Mouse (Mus musculus): Measurements from ENCODE around the gene Arhgef19. TPM values are rescaled to one million over a fixed set of nuclear protein-coding genes. Genes with fewer than 3 reads are reported as not detected.

Arhgef19 gene
- polyA plus RNA-seq, 1 experiment from 2014 or later, result 6.6 TPM

GRCm38 (mm10) chr4:141246089-141246997 lies 7.0 kb downstream of the Arhgef19 start:
- Histone ChIP-seq H3K36me3 (ENCODE audit: control insufficient read depth, insufficient read depth, low read length) (no peaks in the 10 kb centered on the region), H3K4me2 (replicated peaks; ENCODE audit: low read depth) (peak overlapping the region; percentile 65), H3K9me3 (ENCODE audit: control insufficient read depth, low read length) (no peaks in the 10 kb centered on the region), H3K4me3 (ENCODE audit: low read depth, low read length) (0 out of 2 replicates have a peak overlapping the region, but pooled peaks have one; percentile 2), H3K9ac (ENCODE audit: low read length) (peak overlapping the region; percentile 48; the same call in 1 of the 2 replicates), H3K4me1 (replicated peaks; ENCODE audit: control insufficient read depth, insufficient read depth) (peaks cover 22% of the 10 kb centered on the region), H3K27ac (replicated peaks) (0 out of 2 replicates have a peak overlapping the region, but pooled peaks have one; percentile 35), H3K27me3 (ENCODE audit: control insufficient read depth, insufficient read depth, low read length) (no peaks in the 10 kb centered on the region)
- peak; percentile 66 for DNase-seq (ENCODE audit: low spot score)
- TF ChIP-seq EP300 (optimal IDR thresholded peaks at IDR 0.05) (no peak), CTCF (IDR thresholded peaks at IDR 0.05; ENCODE audit: low read depth) (no peak)
- WGBS, result 37% methylated on average over 24 of the region's 24 CpGs
- ATAC-seq (ENCODE audit: low FRiP score, low TSS enrichment), result no peak

DNA sequence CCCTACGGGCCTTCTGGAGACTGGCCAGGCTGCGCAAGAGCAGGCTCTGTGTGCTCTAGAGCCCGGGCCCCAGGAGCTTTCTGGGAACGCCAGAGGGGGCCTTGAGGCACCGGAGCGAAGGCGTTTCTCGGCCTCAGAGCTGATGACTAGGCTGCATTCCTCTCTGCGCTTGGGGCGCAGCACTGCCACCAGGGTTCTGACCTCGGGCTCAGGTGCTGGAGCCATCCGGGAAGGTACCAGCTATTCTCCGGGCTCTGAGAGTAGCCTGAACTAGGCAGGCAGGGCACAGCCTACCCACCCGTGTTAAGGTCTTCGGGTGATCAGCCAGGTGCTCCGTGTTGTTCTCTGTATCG lies 7.7 kb downstream of the Arhgef19 start:
- peak overlapping the region; percentile 48; the same call in 1 of the 2 replicates for H3K9ac ChIP-seq (ENCODE audit: low read length)
- peak overlapping the region; percentile 40; the same call in 1 of the 2 replicates for H3K4me3 ChIP-seq (ENCODE audit: low read depth, low read length)
- H3K4me2 ChIP-seq (replicated peaks; ENCODE audit: low read depth), result peak overlapping the region; percentile 65
- ATAC-seq (ENCODE audit: low FRiP score, low TSS enrichment) (no peak), DNase-seq (ENCODE audit: low spot score) (peak; percentile 30)
- 0 out of 2 replicates have a peak overlapping the region, but pooled peaks have one; percentile 35 for H3K27ac ChIP-seq (replicated peaks)
- H3K4me1 ChIP-seq (replicated peaks; ENCODE audit: control insufficient read depth, insufficient read depth), result peaks cover 22% of the 10 kb centered on the region
- no peaks in the 10 kb centered on the region for H3K36me3 ChIP-seq (ENCODE audit: control insufficient read depth, insufficient read depth, low read length)
- WGBS, result 19% methylated on average over 17 of the region's 17 CpGs
- TF ChIP-seq CTCF (IDR thresholded peaks at IDR 0.05; ENCODE audit: low read depth) (0 out of 2 replicates have a peak, but pooled peaks have one; percentile 2), EP300 (optimal IDR thresholded peaks at IDR 0.05) (no peak)
- no peaks in the 10 kb centered on the region for H3K27me3 ChIP-seq (ENCODE audit: control insufficient read depth, insufficient read depth, low read length)
- no peaks in the 10 kb centered on the region for H3K9me3 ChIP-seq (ENCODE audit: control insufficient read depth, low read length)

- Histone ChIP-seq H3K27me3 (ENCODE audit: control insufficient read depth, insufficient read depth, low read length) (no peaks in the 10 kb centered on the region), H3K4me1 (replicated peaks; ENCODE audit: control insufficient read depth, insufficient read depth) (peaks cover 19% of the 10 kb centered on the region), H3K9ac (ENCODE audit: low read length) (peak overlapping the region; percentile 48), H3K27ac (replicated peaks) (0 out of 2 replicates have a peak overlapping the region, but pooled peaks have one; percentile 8), H3K4me3 (ENCODE audit: low read depth, low read length) (peak overlapping the region; percentile 40), H3K36me3 (ENCODE audit: control insufficient read depth, insufficient read depth, low read length) (no peaks in the 10 kb centered on the region), H3K9me3 (ENCODE audit: control insufficient read depth, low read length) (no peaks in the 10 kb centered on the region), H3K4me2 (replicated peaks; ENCODE audit: low read depth) (peak overlapping the region; percentile 65)
- TF ChIP-seq CTCF (IDR thresholded peaks at IDR 0.05; ENCODE audit: low read depth) (no peak), EP300 (optimal IDR thresholded peaks at IDR 0.05) (no peak)
- DNase-seq (ENCODE audit: low spot score) (peak; percentile 81), ATAC-seq (ENCODE audit: low FRiP score, low TSS enrichment) (peak; percentile 53)
- 2% methylated on average over 57 of the region's 60 CpGs for WGBS
Measured at GRCm38 (mm10) chr4:141247776-141248613, 8.7 kb downstream of the Arhgef19 start.

DNA sequence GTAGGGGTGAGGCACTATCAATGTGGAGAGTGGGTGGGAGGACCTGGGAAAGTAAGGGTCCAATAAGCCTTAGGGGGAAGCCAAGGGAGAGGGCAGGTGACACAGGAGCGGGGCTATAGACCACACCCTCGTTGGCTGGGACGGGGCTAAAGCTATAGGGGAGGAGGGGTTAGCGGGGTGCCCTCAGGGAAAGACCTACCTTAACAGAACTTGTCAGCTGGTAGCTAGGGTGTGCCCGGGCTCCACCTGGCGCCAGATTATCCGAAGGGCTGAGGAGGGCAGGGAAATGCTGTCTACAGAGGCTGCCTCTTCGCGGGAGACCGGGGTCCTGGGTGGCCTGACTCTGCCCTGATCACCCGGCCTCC lies 9.3 kb downstream of the Arhgef19 start:
- ATAC-seq (ENCODE audit: low FRiP score, low TSS enrichment) (peak; percentile 51), DNase-seq (ENCODE audit: low spot score) (peak; percentile 73)
- no peaks in the 10 kb centered on the region for H3K36me3 ChIP-seq (ENCODE audit: control insufficient read depth, insufficient read depth, low read length)
- no peaks in the 10 kb centered on the region for H3K27me3 ChIP-seq (ENCODE audit: control insufficient read depth, insufficient read depth, low read length)
- peaks cover 19% of the 10 kb centered on the region for H3K4me1 ChIP-seq (replicated peaks; ENCODE audit: control insufficient read depth, insufficient read depth)
- H3K4me3 ChIP-seq (ENCODE audit: low read depth, low read length), result peak overlapping the region; percentile 40
- peak overlapping the region; percentile 65; the same call in 1 of the 2 replicates for H3K4me2 ChIP-seq (replicated peaks; ENCODE audit: low read depth)
- 0 out of 2 replicates have a peak overlapping the region, but pooled peaks have one; percentile 24 for H3K27ac ChIP-seq (replicated peaks)
- WGBS, result 19% methylated on average over 11 of the region's 11 CpGs
- no peaks in the 10 kb centered on the region for H3K9me3 ChIP-seq (ENCODE audit: control insufficient read depth, low read length)
- H3K9ac ChIP-seq (ENCODE audit: low read length), result no peak overlapping the region
- TF ChIP-seq EP300 (optimal IDR thresholded peaks at IDR 0.05), result no peak
- peak; percentile 52 for TF ChIP-seq CTCF (IDR thresholded peaks at IDR 0.05; ENCODE audit: low read depth)

- Histone ChIP-seq H3K27ac (replicated peaks) (0 out of 2 replicates have a peak overlapping the region, but pooled peaks have one; percentile 4), H3K4me1 (replicated peaks; ENCODE audit: control insufficient read depth, insufficient read depth) (peaks cover 19% of the 10 kb centered on the region), H3K36me3 (ENCODE audit: control insufficient read depth, insufficient read depth, low read length) (no peaks in the 10 kb centered on the region), H3K4me2 (replicated peaks; ENCODE audit: low read depth) (no peak overlapping the region), H3K4me3 (ENCODE audit: low read depth, low read length) (no peak overlapping the region), H3K9ac (ENCODE audit: low read length) (no peak overlapping the region), H3K9me3 (ENCODE audit: control insufficient read depth, low read length) (no peaks in the 10 kb centered on the region), H3K27me3 (ENCODE audit: control insufficient read depth, insufficient read depth, low read length) (no peaks in the 10 kb centered on the region)
- 81% methylated on average over 11 of the region's 11 CpGs for WGBS
- ATAC-seq (ENCODE audit: low FRiP score, low TSS enrichment) (no peak), DNase-seq (ENCODE audit: low spot score) (no peak)
- TF ChIP-seq CTCF (IDR thresholded peaks at IDR 0.05; ENCODE audit: low read depth) (no peak), EP300 (optimal IDR thresholded peaks at IDR 0.05) (no peak)
Measured at GRCm38 (mm10) chr4:141249383-141249782, 10.1 kb downstream of the Arhgef19 start.
